Mouse (Mus musculus) right cerebral cortex, postnatal 4 days (tissue): ENCODE results near the gene Col5a3.

Source experiments
- DNase-seq: peaks from one replicate; pipeline ENCODE4 v3.0.0-alpha.2; 2022

Col5a3 gene

GRCm38 (mm10) chr9:20746017-20746660, 68.7 kb downstream of the Col5a3 start, which contains the start of gene Olfm2:
TSS of gene Olfm2 (minus strand) at chr9:20746349.
- DNase-seq = peak; percentile 74

GRCm38 (mm10) chr9:20745129-20745966, 69.5 kb downstream of the Col5a3 start:
- DNase-seq = peak; percentile 26

- DNase-seq = peak; percentile 63
These were observed 70.7 kb downstream of the Col5a3 start for GRCm38 (mm10) chr9:20743946-20744738.

- peak; percentile 84 for DNase-seq
These were observed 74.5 kb downstream of the Col5a3 start for GRCm38 (mm10) chr9:20740407-20740806.

GRCm38 (mm10) chr9:20738251-20738999, 76.4 kb downstream of the Col5a3 start:
- peak; percentile 39 for DNase-seq

- DNase-seq = no peak
These were observed 77.6 kb downstream of the Col5a3 start for GRCm38 (mm10) chr9:20737227-20737626.

- no peak for DNase-seq
These were observed 80.2 kb downstream of the Col5a3 start for GRCm38 (mm10) chr9:20734692-20735091.

GRCm38 (mm10) chr9:20731797-20732196, 83.1 kb downstream of the Col5a3 start:
- no peak for DNase-seq

GRCm38 (mm10) chr9:20729451-20729850, 85.4 kb downstream of the Col5a3 start:
- no peak for DNase-seq

- DNase-seq = peak; percentile 63
These were observed 87.2 kb downstream of the Col5a3 start for GRCm38 (mm10) chr9:20727601-20728113.

GRCm38 (mm10) chr9:20726859-20727600, 87.8 kb downstream of the Col5a3 start:
- DNase-seq = peak; percentile 53

GRCm38 (mm10) chr9:20726134-20726858, 88.6 kb downstream of the Col5a3 start:
- no peak for DNase-seq

- no peak for DNase-seq
These were observed 93.3 kb downstream of the Col5a3 start for GRCm38 (mm10) chr9:20721582-20721981.
